Mouse (Mus musculus) bone marrow, adult 2 months (tissue): Measurements from ENCODE around the gene Htr1d. TPM values are rescaled to one million over a fixed set of nuclear protein-coding genes. Genes with fewer than 3 reads are reported as not detected.

Experiments
- H3K27ac ChIP-seq: fragments of 200-500 bp; 2 replicates; pipeline ENCODE4 v1.5.1; 2012; ENCODE audit warnings: low read depth, mild to moderate bottlenecking, control low read depth, inconsistent platforms, low read length; ENCODE audit not compliant: control insufficient read depth, poor library complexity, insufficient read depth
- H3K4me1 ChIP-seq: fragments of 200-500 bp; 2 replicates; pipeline ENCODE4 v1.6.1; 2011; ENCODE audit warnings: low read length; ENCODE audit not compliant: control insufficient read depth, insufficient read depth
- H3K4me3 ChIP-seq: fragments of 200-500 bp; replicated peaks from 2 replicates; pipeline ENCODE3; 2011; ENCODE audit warnings: mild to moderate bottlenecking, low read depth, low read length, control low read depth; ENCODE audit not compliant: control insufficient read depth
- CTCF ChIP-seq: fragments of 200-500 bp; IDR thresholded peaks from 2 replicates; pipeline ENCODE4 v1.5.1; 2011; ENCODE audit warnings: low read length, control low read depth; ENCODE audit not compliant: control insufficient read depth, insufficient read depth
- POLR2A ChIP-seq: fragments of 200-500 bp; IDR thresholded peaks from 2 replicates; pipeline ENCODE4 v1.6.1; 2011; ENCODE audit warnings: low read depth, mild to moderate bottlenecking, control low read depth, low read length, borderline replicate concordance; ENCODE audit not compliant: control insufficient read depth
- WGBS: fragments of 180-500 bp; shearing (Covaris S2); methylation state at CpG from one replicate; pipeline ENCODE4 v1.1.7; 2018; 5-methylcytosine and 5-hydroxymethylcytosine counted together
- polyA plus RNA-seq: library from polyadenylated mRNA; stranded (reverse); fragments of >200 nt; gene quantifications from 2 replicates; pipeline ENCODE4 v1.2.4, GENCODE M21; 2011; ENCODE audit warnings: low replicate concordance; ENCODE audit not compliant: missing spikeins, insufficient read depth, insufficient read length

Gene Htr1d
- polyA plus RNA-seq, 1 experiment: not detected

DNA sequence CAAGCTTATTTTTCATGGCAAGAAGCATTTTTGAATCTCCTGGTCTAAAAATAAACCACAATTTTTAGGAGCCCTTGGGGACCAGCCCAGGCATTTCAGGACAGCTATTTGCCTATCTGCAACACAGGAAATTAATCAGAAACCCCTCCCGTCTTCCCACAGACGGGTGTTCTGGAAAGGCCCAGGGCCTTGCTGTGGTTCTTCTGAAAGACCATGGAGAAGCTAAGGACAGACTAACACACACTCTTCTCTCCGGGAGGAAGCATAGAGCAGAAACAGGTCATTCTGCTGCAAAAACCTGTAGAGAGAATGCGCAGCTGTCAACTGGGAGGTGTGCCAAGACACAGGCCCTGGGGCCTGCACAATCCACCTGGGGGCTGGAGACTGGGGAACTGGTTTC is 42.9 kb downstream of the Htr1d start:
- Histone ChIP-seq H3K4me3 (no peak overlapping the region), H3K4me1 (no peaks in the 10 kb centered on the region), H3K27ac (no peak overlapping the region)
- WGBS: 39% methylated on average over 4 of the region's 4 CpGs
- no peak for TF ChIP-seq CTCF
- no peak for TF ChIP-seq POLR2A

DNA sequence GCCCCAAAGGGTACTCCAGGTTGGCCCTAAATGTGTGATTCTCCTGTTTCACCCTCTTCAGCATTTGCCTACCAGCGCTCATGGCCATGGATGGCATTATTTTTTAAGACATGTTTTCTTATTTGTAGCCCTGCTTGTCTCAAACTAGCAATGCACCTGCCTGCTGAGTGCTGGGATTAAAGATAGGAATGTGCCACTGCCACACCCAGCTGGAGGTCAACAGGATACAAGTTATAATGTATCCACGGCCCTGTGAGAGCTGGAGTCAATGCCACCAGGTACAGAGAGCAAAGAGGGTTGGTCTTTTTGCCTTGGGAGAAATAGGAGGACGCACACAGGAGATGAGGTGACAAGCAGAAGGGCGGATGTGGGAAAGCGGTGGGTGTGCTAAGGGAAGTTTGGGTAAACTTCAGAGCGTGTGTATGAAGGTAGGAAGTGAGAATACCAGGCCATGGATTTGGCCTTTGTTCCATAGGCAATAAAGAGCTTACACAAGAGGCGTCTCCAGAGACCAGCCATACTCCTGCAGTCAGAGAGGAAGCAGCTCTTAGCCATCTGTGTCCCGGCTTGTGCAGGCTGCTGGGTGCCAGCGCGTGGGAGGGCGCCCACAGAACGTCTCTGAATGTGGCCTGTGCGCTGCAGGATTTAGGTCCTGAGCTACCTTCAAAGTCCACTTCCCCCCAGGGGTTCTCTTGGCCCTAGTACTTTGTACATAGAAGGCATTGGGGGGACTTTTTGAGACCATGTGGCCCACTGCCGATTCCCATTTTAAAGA is 45.4 kb downstream of the Htr1d start:
- TF ChIP-seq CTCF (no peak), POLR2A (no peak)
- H3K4me1 ChIP-seq: no peaks in the 10 kb centered on the region
- 58% methylated on average over 14 of the region's 14 CpGs for WGBS
- no peak overlapping the region for H3K27ac ChIP-seq
- H3K4me3 ChIP-seq: no peak overlapping the region

DNA sequence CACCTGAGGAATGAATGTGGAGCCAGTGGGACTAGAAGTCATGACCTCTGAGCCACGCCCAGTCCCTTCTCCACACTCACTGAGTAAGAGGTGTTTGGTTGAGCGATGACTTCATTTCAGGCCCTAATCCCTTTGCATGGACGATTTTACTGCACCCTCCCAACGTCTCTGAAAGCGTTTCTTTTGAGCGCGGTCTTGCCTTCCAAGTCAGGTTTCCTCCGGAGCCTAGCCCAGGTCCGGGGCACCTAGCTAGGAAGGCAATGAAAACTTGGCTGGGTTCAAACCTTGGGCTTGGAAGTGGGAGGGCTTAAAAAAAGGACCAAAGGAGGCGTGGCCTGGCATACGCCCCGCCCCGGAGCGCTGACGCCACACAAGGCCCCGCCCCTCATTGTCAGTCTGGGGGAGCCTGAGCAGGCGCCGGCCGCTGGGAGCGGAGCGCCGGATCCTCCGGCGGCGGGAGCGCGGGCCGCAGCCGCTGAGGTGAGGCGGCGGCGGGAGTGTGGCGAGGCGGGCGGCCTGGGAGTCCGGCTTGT is 46.1 kb downstream of the Htr1d start, which contains the start of gene Luzp1:
Gene Luzp1 (plus strand): TSS at position 391 of the 533 bp plus-strand sequence.
- Histone ChIP-seq H3K4me3 (peak within 1 kb of the TSS; percentile 65), H3K27ac (no peak within 1 kb of the TSS; the same call in 1 of the 2 replicates), H3K4me1 (no peaks in the 10 kb centered on the region)
- no peak for TF ChIP-seq CTCF
- TF ChIP-seq POLR2A: no peak
- 3% methylated on average over 36 of the region's 36 CpGs for WGBS

DNA sequence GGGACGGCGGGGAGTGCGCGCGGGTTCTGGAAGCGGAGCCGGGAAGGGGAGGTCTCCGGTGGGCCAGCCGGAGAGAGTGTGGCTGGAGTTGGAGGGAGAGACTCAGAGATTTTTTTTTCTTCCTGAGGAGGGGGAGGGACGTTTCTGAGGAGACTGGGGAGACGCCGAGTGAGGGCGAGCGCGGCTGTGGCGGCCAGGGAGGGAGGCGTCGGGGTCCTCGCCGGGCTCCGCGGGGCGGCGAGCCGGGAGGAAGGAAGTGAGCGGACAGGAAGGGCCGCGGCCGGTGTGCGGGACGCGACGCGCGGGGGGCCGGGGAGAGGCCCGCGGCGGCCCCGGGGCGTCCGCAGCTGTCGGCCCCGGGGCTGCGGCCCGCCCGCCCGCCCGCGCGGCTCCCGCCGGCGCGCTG is 46.6 kb downstream of the Htr1d start:
- Histone ChIP-seq H3K27ac (no peak overlapping the region; the same call in 1 of the 2 replicates), H3K4me3 (peak overlapping the region; percentile 65), H3K4me1 (no peaks in the 10 kb centered on the region)
- under 1% methylated on average over 53 of the region's 55 CpGs for WGBS
- no peak for TF ChIP-seq CTCF
- TF ChIP-seq POLR2A: no peak

DNA sequence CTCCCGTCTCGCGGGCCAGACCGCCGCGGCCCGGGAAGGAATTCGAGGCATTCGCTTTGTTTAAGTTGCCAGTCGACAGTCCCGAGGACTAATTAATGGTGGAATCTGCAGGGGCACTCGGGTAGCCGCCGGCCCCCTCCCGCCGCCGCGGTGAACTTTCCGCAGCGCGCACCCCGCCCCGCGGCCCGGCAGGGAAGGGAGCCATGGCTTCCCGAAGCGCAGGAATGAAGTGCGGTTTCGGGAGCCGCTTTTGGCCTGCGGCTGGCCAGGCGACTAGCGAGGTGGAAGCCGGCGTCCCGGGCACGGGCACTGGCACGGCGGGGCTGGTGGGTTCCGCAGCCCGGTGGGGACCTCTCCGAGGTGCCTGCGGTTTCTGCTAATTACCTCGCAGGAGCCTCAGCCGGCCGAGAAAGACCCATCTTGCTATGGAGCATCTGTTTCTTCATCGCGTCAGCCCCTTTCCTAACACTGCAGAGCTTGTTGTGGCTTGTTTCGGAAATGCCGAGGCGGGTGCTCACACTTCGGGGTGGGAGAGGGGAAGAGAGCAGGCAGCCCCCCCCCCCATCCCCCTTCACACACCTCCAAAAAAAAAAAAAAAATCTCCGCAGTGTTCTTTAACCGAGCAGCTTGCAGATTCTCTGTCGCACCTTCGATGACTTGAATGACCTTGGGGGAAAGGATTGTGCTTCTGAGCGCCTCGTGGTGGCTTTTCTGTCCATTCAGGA is 47.2 kb downstream of the Htr1d start:
- Histone ChIP-seq H3K27ac (no peak overlapping the region; the same call in 1 of the 2 replicates), H3K4me1 (no peaks in the 10 kb centered on the region), H3K4me3 (peak overlapping the region; percentile 15)
- under 1% methylated on average over 58 of the region's 58 CpGs for WGBS
- TF ChIP-seq POLR2A (no peak), CTCF (no peak)

DNA sequence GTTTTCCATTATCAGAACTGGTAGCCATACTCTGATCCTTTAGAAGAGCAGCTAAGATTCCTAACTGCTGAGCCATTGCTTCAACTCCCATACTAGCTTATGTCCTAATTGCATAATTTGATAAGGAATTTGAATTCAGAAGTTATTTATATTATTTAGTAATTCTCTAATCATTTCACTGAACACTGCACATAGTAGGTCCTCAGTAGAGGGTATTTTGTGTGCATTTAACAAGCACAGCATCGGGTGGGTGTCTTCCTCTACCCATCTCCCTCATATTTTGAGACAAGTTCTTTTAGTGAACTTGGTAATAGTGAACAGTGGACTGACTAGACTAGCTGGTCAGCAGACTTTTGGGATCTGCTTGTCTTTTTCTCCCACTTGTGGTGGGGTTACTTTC is 53.4 kb downstream of the Htr1d start:
- H3K27ac ChIP-seq: no peak overlapping the region
- H3K4me1 ChIP-seq: no peaks in the 10 kb centered on the region
- H3K4me3 ChIP-seq: no peak overlapping the region
- 74% methylated on average over 1 of the region's 1 CpGs for WGBS
- TF ChIP-seq CTCF (no peak), POLR2A (no peak)

DNA sequence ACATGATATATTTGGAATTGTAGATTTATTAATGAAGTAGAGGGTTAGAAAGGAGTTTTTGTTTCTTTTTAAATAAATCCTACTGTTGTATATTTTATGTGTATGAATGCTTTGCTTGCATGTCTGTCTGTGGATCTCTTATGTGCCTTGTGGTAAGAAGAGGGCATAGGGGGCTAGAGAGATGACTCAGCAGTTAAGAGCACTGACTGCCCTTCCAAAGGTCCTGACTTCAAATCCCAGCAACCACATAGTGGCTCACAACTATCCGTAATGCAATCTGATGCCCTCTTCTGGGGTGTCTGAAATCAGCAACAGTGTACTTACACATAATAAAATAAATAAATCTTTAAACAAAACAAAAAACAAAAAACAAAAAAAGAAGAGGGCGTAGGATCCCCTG is 63.2 kb downstream of the Htr1d start:
- no peaks in the 10 kb centered on the region for H3K4me1 ChIP-seq

More for the DNA sequence above, 63.2 kb downstream of the Htr1d start:
- no peak for TF ChIP-seq POLR2A
- no peak for TF ChIP-seq CTCF
- no peak overlapping the region for H3K27ac ChIP-seq
- WGBS: 81% methylated on average over 2 of the region's 2 CpGs
- H3K4me3 ChIP-seq: no peak overlapping the region

Other genes starting within 250 kb of the Htr1d start
- 0.23 and 0.60 TPM in 2 replicates for gene Asap3, start 217.2 kb upstream of the Htr1d start, polyA plus RNA-seq
- gene Tcea3, start 175.8 kb upstream of the Htr1d start, polyA plus RNA-seq: 8.1 TPM in 1 of 2 replicates, not detected in the other
- 2.5 and 3.8 TPM in 2 replicates for gene Zfp46, start 138.8 kb upstream of the Htr1d start, polyA plus RNA-seq
- 76.2 and 86.6 TPM in 2 replicates for gene Hnrnpr, start 112.6 kb upstream of the Htr1d start, polyA plus RNA-seq
- gene 6030445D17Rik, start 38.7 kb downstream of the Htr1d start, polyA plus RNA-seq: 0.87 TPM in 1 of 2 replicates, not detected in the other
- 1.2 and 2.8 TPM in 2 replicates for gene Luzp1, start 46.2 kb downstream of the Htr1d start, polyA plus RNA-seq
- 21.5 and 26.4 TPM in 2 replicates for gene Kdm1a, start 179.2 kb downstream of the Htr1d start, polyA plus RNA-seq
- gene Tex46, start 186.9 kb downstream of the Htr1d start, polyA plus RNA-seq: not detected in 2 replicates
- not detected in 2 replicates for gene Lactbl1, start 199.1 kb downstream of the Htr1d start, polyA plus RNA-seq